Mouse (Mus musculus): ENCODE results near the gene Abcf2.
"Not testable (repeated sequence)": the region's sequence is repeated elsewhere in the genome, so short reads cannot be mapped to it uniquely, and the experiment has no call there.

Gene Abcf2

DNA sequence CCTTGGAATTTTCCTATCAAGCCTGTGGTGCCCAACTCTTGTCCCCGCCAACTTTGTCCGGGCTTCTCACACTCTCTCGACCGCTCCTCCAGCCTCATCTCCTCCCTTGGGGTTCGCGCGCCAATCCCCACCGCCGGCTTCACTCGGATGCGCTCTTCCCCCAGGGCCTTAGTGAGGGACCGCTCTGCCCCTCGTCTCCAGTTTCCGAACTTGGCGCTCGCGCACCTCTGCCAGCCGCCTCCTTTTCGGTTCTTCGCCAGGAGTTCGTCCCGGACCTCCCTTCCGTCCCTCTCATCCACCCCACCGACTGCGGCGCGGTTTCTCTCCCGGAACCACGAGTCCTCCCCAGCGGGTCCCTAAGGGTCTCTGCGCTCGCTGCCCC, 475 bp downstream of the Abcf2 start:
- DNase-seq (ENCODE audit: low read depth, low spot score) = peak; percentile 40
- Histone ChIP-seq H3K36me3 (ENCODE audit: control insufficient read depth, insufficient read depth, low read length, poor library complexity, severe bottlenecking) (peaks cover 2% of the 10 kb centered on the region; the same call in 1 of the 2 replicates), H3K27me3 (ENCODE audit: control insufficient read depth, insufficient read depth, low read length, poor library complexity, severe bottlenecking) (no peaks in the 10 kb centered on the region)

GRCm38 (mm10) chr5:24575948-24576347, 1.3 kb downstream of the Abcf2 start:
- H3K36me3 ChIP-seq (ENCODE audit: control insufficient read depth, insufficient read depth, low read length, poor library complexity, severe bottlenecking) = peaks cover 2% of the 10 kb centered on the region; the same call in 1 of the 2 replicates
- no peak for DNase-seq (ENCODE audit: low read depth, low spot score)
- no peaks in the 10 kb centered on the region for H3K27me3 ChIP-seq (ENCODE audit: control insufficient read depth, insufficient read depth, low read length, poor library complexity, severe bottlenecking)

- Histone ChIP-seq H3K27me3 (ENCODE audit: control insufficient read depth, insufficient read depth, low read length, poor library complexity, severe bottlenecking) (no peaks in the 10 kb centered on the region), H3K36me3 (ENCODE audit: control insufficient read depth, insufficient read depth, low read length, poor library complexity, severe bottlenecking) (no peaks in the 10 kb centered on the region)
- no peak for DNase-seq (ENCODE audit: low read depth, low spot score)
These were observed 20.6 kb downstream of the Abcf2 start, which contains the start of gene 4931409K22Rik for GRCm38 (mm10) chr5:24556709-24557108. Gene 4931409K22Rik, minus strand, starts transcription at chr5:24556809.

- not testable (repeated sequence) for H3K27me3 ChIP-seq (ENCODE audit: control insufficient read depth, insufficient read depth, low read length, poor library complexity, severe bottlenecking); H3K36me3 ChIP-seq (ENCODE audit: control insufficient read depth, insufficient read depth, low read length, poor library complexity, severe bottlenecking); DNase-seq (ENCODE audit: low read depth, low spot score)
These were observed 21.9 kb downstream of the Abcf2 start for GRCm38 (mm10) chr5:24555335-24555734.

GRCm38 (mm10) chr5:24553621-24554244, 23.5 kb downstream of the Abcf2 start:
- H3K36me3 ChIP-seq (ENCODE audit: control insufficient read depth, insufficient read depth, low read length, poor library complexity, severe bottlenecking) = no peaks in the 10 kb centered on the region
- no peak for DNase-seq (ENCODE audit: low read depth, low spot score)

GRCm38 (mm10) chr5:24551317-24551688, 26.0 kb downstream of the Abcf2 start:
- Histone ChIP-seq H3K36me3 (ENCODE audit: control insufficient read depth, insufficient read depth, low read length, poor library complexity, severe bottlenecking) (no peaks in the 10 kb centered on the region), H3K27me3 (ENCODE audit: control insufficient read depth, insufficient read depth, low read length, poor library complexity, severe bottlenecking) (no peaks in the 10 kb centered on the region)
- DNase-seq (ENCODE audit: low read depth, low spot score) = no peak

More at GRCm38 (mm10) chr5:24553621-24554244, 23.5 kb downstream of the Abcf2 start:
- no peaks in the 10 kb centered on the region for H3K27me3 ChIP-seq (ENCODE audit: control insufficient read depth, insufficient read depth, low read length, poor library complexity, severe bottlenecking)

GRCm38 (mm10) chr5:24550598-24551316, 26.5 kb downstream of the Abcf2 start:
- H3K27me3 ChIP-seq (ENCODE audit: control insufficient read depth, insufficient read depth, low read length, poor library complexity, severe bottlenecking) = no peaks in the 10 kb centered on the region
- no peaks in the 10 kb centered on the region for H3K36me3 ChIP-seq (ENCODE audit: control insufficient read depth, insufficient read depth, low read length, poor library complexity, severe bottlenecking)
- no peak for DNase-seq (ENCODE audit: low read depth, low spot score)

- DNase-seq (ENCODE audit: low read depth, low spot score) = no peak
- Histone ChIP-seq H3K27me3 (ENCODE audit: control insufficient read depth, insufficient read depth, low read length, poor library complexity, severe bottlenecking) (no peaks in the 10 kb centered on the region), H3K36me3 (ENCODE audit: control insufficient read depth, insufficient read depth, low read length, poor library complexity, severe bottlenecking) (no peaks in the 10 kb centered on the region)
These were observed 34.6 kb downstream of the Abcf2 start for GRCm38 (mm10) chr5:24542643-24543042.

GRCm38 (mm10) chr5:24541144-24541569, 36.1 kb downstream of the Abcf2 start:
- no peaks in the 10 kb centered on the region for H3K27me3 ChIP-seq (ENCODE audit: control insufficient read depth, insufficient read depth, low read length, poor library complexity, severe bottlenecking)
- no peak for DNase-seq (ENCODE audit: low read depth, low spot score)
- no peaks in the 10 kb centered on the region for H3K36me3 ChIP-seq (ENCODE audit: control insufficient read depth, insufficient read depth, low read length, poor library complexity, severe bottlenecking)

- Histone ChIP-seq H3K27me3 (ENCODE audit: control insufficient read depth, insufficient read depth, low read length, poor library complexity, severe bottlenecking) (no peaks in the 10 kb centered on the region), H3K36me3 (ENCODE audit: control insufficient read depth, insufficient read depth, low read length, poor library complexity, severe bottlenecking) (no peaks in the 10 kb centered on the region)
- DNase-seq (ENCODE audit: low read depth, low spot score) = no peak
These were observed 36.7 kb downstream of the Abcf2 start, which contains the start of gene Asb10 for GRCm38 (mm10) chr5:24540387-24541143. Gene Asb10, minus strand, starts transcription at chr5:24540978.

- no peak for DNase-seq (ENCODE audit: low read depth, low spot score)
- H3K27me3 ChIP-seq (ENCODE audit: control insufficient read depth, insufficient read depth, low read length, poor library complexity, severe bottlenecking) = no peaks in the 10 kb centered on the region
- H3K36me3 ChIP-seq (ENCODE audit: control insufficient read depth, insufficient read depth, low read length, poor library complexity, severe bottlenecking) = no peaks in the 10 kb centered on the region
These were observed 37.5 kb downstream of the Abcf2 start for GRCm38 (mm10) chr5:24539571-24540296.

DNA sequence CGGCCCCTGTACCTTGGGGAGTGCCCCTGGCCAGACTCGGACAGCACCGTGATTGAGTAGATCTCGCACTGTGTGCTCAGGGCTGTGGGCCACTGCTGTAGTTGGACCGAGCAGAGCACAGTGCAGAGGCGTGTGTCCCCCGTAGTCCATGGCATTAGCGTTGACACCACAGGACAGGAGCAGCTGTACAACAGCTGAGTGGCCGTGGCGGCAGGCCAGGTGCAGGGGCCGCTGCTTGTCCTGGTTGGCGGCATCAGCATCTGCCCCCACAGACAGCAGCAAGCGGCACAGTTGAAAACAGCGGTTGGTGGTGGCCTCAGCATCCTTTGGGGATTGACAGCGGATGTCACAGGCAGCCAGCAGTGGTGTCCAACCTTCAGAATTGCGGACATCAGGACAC, 39.6 kb downstream of the Abcf2 start:
- Histone ChIP-seq H3K27me3 (ENCODE audit: control insufficient read depth, insufficient read depth, low read length, poor library complexity, severe bottlenecking) (no peaks in the 10 kb centered on the region), H3K36me3 (ENCODE audit: control insufficient read depth, insufficient read depth, low read length, poor library complexity, severe bottlenecking) (no peaks in the 10 kb centered on the region)
- DNase-seq (ENCODE audit: low read depth, low spot score) = no peak

- DNase-seq (ENCODE audit: low read depth, low spot score) = no peak
- Histone ChIP-seq H3K27me3 (ENCODE audit: control insufficient read depth, insufficient read depth, low read length, poor library complexity, severe bottlenecking) (no peaks in the 10 kb centered on the region), H3K36me3 (ENCODE audit: control insufficient read depth, insufficient read depth, low read length, poor library complexity, severe bottlenecking) (no peaks in the 10 kb centered on the region)
These were observed 40.8 kb downstream of the Abcf2 start for GRCm38 (mm10) chr5:24536511-24536910.

- H3K36me3 ChIP-seq (ENCODE audit: control insufficient read depth, insufficient read depth, low read length, poor library complexity, severe bottlenecking) = no peaks in the 10 kb centered on the region
- H3K27me3 ChIP-seq (ENCODE audit: control insufficient read depth, insufficient read depth, low read length, poor library complexity, severe bottlenecking) = no peaks in the 10 kb centered on the region
- DNase-seq (ENCODE audit: low read depth, low spot score) = no peak
These were observed 41.5 kb downstream of the Abcf2 start for GRCm38 (mm10) chr5:24535731-24536130.
